Mouse (Mus musculus): ENCODE measurements around the gene Tmem251.

The Tmem251 gene

GRCm38 (mm10) chr12:102743589-102744574 is at the start of gene Tmem251, which contains the start of gene Moap1:
TSS of gene Tmem251 (plus strand) at chr12:102743762.
TSS of gene Moap1 (minus strand) at chr12:102743661.
- DNase-seq = peak; percentile 87 to 91

- peak; percentile 63 to 75 for DNase-seq
Observed at GRCm38 (mm10) chr12:102695369-102696239, 48.0 kb upstream of the Tmem251 start.

- DNase-seq = no peak
Observed at GRCm38 (mm10) chr12:102696635-102697354, 46.8 kb upstream of the Tmem251 start.

GRCm38 (mm10) chr12:102697381-102697780 is 46.2 kb upstream of the Tmem251 start:
- no peak for DNase-seq

GRCm38 (mm10) chr12:102698089-102698684 is 45.4 kb upstream of the Tmem251 start:
- DNase-seq = peak; percentile 52 to 65

GRCm38 (mm10) chr12:102699156-102699555 is 44.4 kb upstream of the Tmem251 start:
- no peak for DNase-seq

- no peak for DNase-seq
Observed at GRCm38 (mm10) chr12:102700453-102700852, 43.1 kb upstream of the Tmem251 start.

- no peak for DNase-seq
Observed at GRCm38 (mm10) chr12:102701691-102702207, 41.8 kb upstream of the Tmem251 start.

- DNase-seq = peak; percentile 67 to 78
Observed at GRCm38 (mm10) chr12:102702356-102703110, 41.0 kb upstream of the Tmem251 start.

GRCm38 (mm10) chr12:102703111-102703412 is 40.5 kb upstream of the Tmem251 start:
- DNase-seq = no peak

- no peak for DNase-seq
Observed at GRCm38 (mm10) chr12:102703441-102703840, 40.1 kb upstream of the Tmem251 start.

GRCm38 (mm10) chr12:102703921-102704408 is 39.6 kb upstream of the Tmem251 start:
- peak in 1 of 2 experiments; percentile 28 for DNase-seq

GRCm38 (mm10) chr12:102704457-102705198 is 38.9 kb upstream of the Tmem251 start, which contains the start of gene Itpk1:
TSS of gene Itpk1 (minus strand) at chr12:102704930.
- DNase-seq = peak; percentile 61 to 63

GRCm38 (mm10) chr12:102705216-102705871 is 38.2 kb upstream of the Tmem251 start:
- DNase-seq = peak; percentile 88 to 89

- DNase-seq = no peak
Observed at GRCm38 (mm10) chr12:102705906-102706640, 37.5 kb upstream of the Tmem251 start.

GRCm38 (mm10) chr12:102706833-102707463 is 36.6 kb upstream of the Tmem251 start:
- no peak for DNase-seq

- no peak for DNase-seq
Observed at GRCm38 (mm10) chr12:102708220-102708619, 35.3 kb upstream of the Tmem251 start.

GRCm38 (mm10) chr12:102709896-102710295 is 33.7 kb upstream of the Tmem251 start:
- DNase-seq = no peak
